17 mouse cellular contexts compared by ENCODE assay signal in the genomic region with DNA sequence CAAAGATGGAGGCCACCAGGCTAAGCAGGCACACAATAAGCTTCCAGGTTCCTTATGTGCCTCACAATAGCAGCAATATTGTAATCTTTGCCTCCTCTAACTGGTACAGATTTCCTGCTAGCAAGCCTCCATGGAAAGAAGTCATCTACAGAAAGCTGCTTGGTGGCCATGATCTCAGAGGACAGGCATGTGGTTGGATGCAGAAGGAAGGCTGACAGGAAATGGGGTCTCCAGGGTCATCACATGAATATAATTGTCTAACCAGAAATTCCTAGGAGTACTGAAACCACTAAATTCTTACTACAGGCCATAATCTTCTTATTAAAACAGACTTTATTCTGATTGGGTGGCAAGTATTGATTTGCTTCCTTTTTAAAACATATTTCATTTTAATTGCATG. TPM values are rescaled to one million over a fixed set of nuclear protein-coding genes. Genes with fewer than 3 reads are reported as not detected.
DNase-seq lines count a peak whose midpoint lies in the region; ATAC-seq and TF ChIP-seq lines count a peak whose summit lies in the region.
"Had no signal": no experiment of that assay in that cellular context is flagged by ENCODE, and none has a peak within 500 bp of the region (broad histone marks: within the 10 kb centered on the region; RNA-seq: fewer than 3 reads in every experiment).

No protein-coding gene starts in this region.

- intact Hi-C loops in heart, postnatal 25 days (cut with DNase I), result no loop called here
- intact Hi-C loops in left cerebral cortex, postnatal 10 days (cut with DNase I), result no loop called here

- no peak overlapping the region for H3K9ac ChIP-seq in kidney, embryonic 15.5 days
- H3K9ac ChIP-seq: forebrain, embryonic 13.5 days; forebrain, postnatal 0 days; heart, embryonic 12.5 days; hindbrain, embryonic 13.5 days had no signal

- TF ChIP-seq POLR2A in thymus, adult 2 months (IDR thresholded peaks at IDR 0.05; ENCODE audit: control insufficient read depth, extremely low read depth, insufficient read depth, low read length, poor library complexity), result no peak

- 0 out of 2 replicates have a peak overlapping the region, but pooled peaks have one; percentile 22 for H3K27ac ChIP-seq in kidney, embryonic 15.5 days
- H3K27ac ChIP-seq in thymus, adult 2 months (ENCODE audit: control insufficient read depth, insufficient read depth, low read length), result no peak overlapping the region
- H3K27ac ChIP-seq: embryonic facial prominence, embryonic 10.5 days; forebrain, embryonic 13.5 days; hindbrain, embryonic 13.5 days had no signal

- no peaks in the 10 kb centered on the region for H3K9me3 ChIP-seq in kidney, embryonic 15.5 days (replicated peaks)
- H3K9me3 ChIP-seq: embryonic facial prominence, embryonic 10.5 days; forebrain, embryonic 13.5 days; heart, embryonic 12.5 days; hindbrain, embryonic 13.5 days had no signal

- H3K4me2 ChIP-seq in kidney, embryonic 15.5 days, result no peak overlapping the region
- H3K4me2 ChIP-seq: forebrain, embryonic 13.5 days; heart, embryonic 12.5 days; hindbrain, embryonic 13.5 days had no signal

- ATAC-seq in kidney, embryonic 15.5 days (replicated peaks; ENCODE audit: low FRiP score), result no peak
- no peak for ATAC-seq in Patski
- ATAC-seq: forebrain, embryonic 13.5 days; forebrain, postnatal 0 days had no signal

- TF ChIP-seq CTCF in Patski (IDR thresholded peaks at IDR 0.05), result no peak
- no peak for TF ChIP-seq CTCF in thymus, adult 2 months (IDR thresholded peaks at IDR 0.05; ENCODE audit: borderline replicate concordance, control insufficient read depth, extremely low read depth, insufficient read depth, low read length, poor library complexity)

- peaks cover 6% of the 10 kb centered on the region; the same call in 1 of the 2 replicates for H3K4me1 ChIP-seq in kidney, embryonic 15.5 days
- H3K4me1 ChIP-seq in thymus, adult 2 months (replicated peaks; ENCODE audit: control insufficient read depth, insufficient read depth, low read length), result no peaks in the 10 kb centered on the region
- H3K4me1 ChIP-seq: embryonic facial prominence, embryonic 10.5 days; forebrain, embryonic 13.5 days; hindbrain, embryonic 13.5 days had no signal

- no peaks in the 10 kb centered on the region for H3K27me3 ChIP-seq in kidney, embryonic 15.5 days
- H3K27me3 ChIP-seq in Patski, result no peaks in the 10 kb centered on the region
- H3K27me3 ChIP-seq in thymus, adult 2 months (ENCODE audit: control insufficient read depth, insufficient read depth, low read length), result no peaks in the 10 kb centered on the region
- H3K27me3 ChIP-seq: forebrain, embryonic 13.5 days; heart, embryonic 12.5 days; hindbrain, embryonic 13.5 days had no signal

- CTCF ChIA-PET in Patski (lab: Charles Lee), result no interaction called here

- DNase-seq in heart, adult 11 months, result peak; percentile 70
- no peak for DNase-seq in heart, postnatal 25 days (ENCODE audit: low spot score)
- no peak for DNase-seq in kidney, adult 11 months
- DNase-seq in 3T3-L1 (ENCODE audit: low read depth, low spot score) (peak; percentile 75), Patski (ENCODE audit: low read depth, low spot score) (peak; percentile 9)
- DNase-seq in thymus, adult 2 months, result no peak
- DNase-seq in left cerebral cortex, postnatal 10 days (ENCODE audit: extremely low spot score in 1 of 2, low spot score in 2 of 2), result no peak
- DNase-seq: adrenal gland, postnatal 25 days; cerebellum, adult 18-20 months; cerebellum, postnatal 10 days; forebrain, postnatal 0 days; gastrocnemius, postnatal 14 days had no signal

- POLR2A ChIA-PET in Patski (lab: Charles Lee), result no interaction called here

- H3K4me3 ChIP-seq in kidney, embryonic 15.5 days (replicated peaks), result no peak overlapping the region
- no peak overlapping the region for H3K4me3 ChIP-seq in thymus, adult 2 months (ENCODE audit: control insufficient read depth, insufficient read depth, low read length)
- H3K4me3 ChIP-seq: embryonic facial prominence, embryonic 10.5 days; forebrain, embryonic 13.5 days; heart, embryonic 12.5 days; hindbrain, embryonic 13.5 days had no signal

- H3K36me3 ChIP-seq in kidney, embryonic 15.5 days, result no peaks in the 10 kb centered on the region
- no peaks in the 10 kb centered on the region for H3K36me3 ChIP-seq in thymus, adult 2 months (ENCODE audit: control insufficient read depth, insufficient read depth, low read length)
- H3K36me3 ChIP-seq: embryonic facial prominence, embryonic 10.5 days; heart, embryonic 12.5 days; hindbrain, embryonic 13.5 days had no signal

- in situ Hi-C loops in Patski (cut with MboI; ENCODE audit: low pct_unique_long_range_greater_than_20kb), result loop anchor here (10.0 kb wide), 1 partner anchor 99 kb away; no protein-coding TSS in a partner anchor

RNA-seq across cellular contexts. Expression of a gene that starts 8.9 kb away (rescaled TPM):
- 10 to 100 TPM; 12.4 to 13.3 TPM for total RNA-seq in heart, postnatal 25 days (2021)
- polyA plus RNA-seq in kidney, embryonic 15.5 days (2015; fragmentation: Nextera tagmentation; extraction: Ambion mirVana), result 15.5 and 17.4 TPM in 2 replicates
- 22.7 TPM for polyA plus RNA-seq in Patski (2021)
- polyA plus RNA-seq in thymus, adult 2 months (2012; rRNA removed), result 46.7 and 52.6 TPM in 2 replicates
- 10 to 100 TPM; 59.1 to 59.4 TPM for total RNA-seq in left cerebral cortex, postnatal 10 days (2021)

RNA-seq across cellular contexts. Expression of a gene that starts 45.5 kb away (rescaled TPM):
- total RNA-seq in heart, postnatal 25 days (2021), result 10 to 100 TPM; 12.7 to 16.7 TPM
- 41.8 and 45.7 TPM in 2 replicates for polyA plus RNA-seq in kidney, embryonic 15.5 days (2015; fragmentation: Nextera tagmentation; extraction: Ambion mirVana)
- polyA plus RNA-seq in Patski (2021), result 26.9 TPM
- polyA plus RNA-seq in thymus, adult 2 months (2012; rRNA removed), result 75.6 and 78.7 TPM in 2 replicates
- total RNA-seq in left cerebral cortex, postnatal 10 days (2021), result 10 to 100 TPM; 18.2 to 19.0 TPM

Comparison
In these comparisons a context has a peak if more than half of its experiments do, and no peak if none do; other contexts are left out.
1. DNase-seq: peak in heart, adult 11 months (single experiment), 3T3-L1 (single experiment) and Patski (single experiment); none in heart, postnatal 25 days (single experiment), kidney, adult 11 months (single experiment), thymus, adult 2 months (single experiment) and left cerebral cortex, postnatal 10 days (0 of 2).